Mouse (Mus musculus): ENCODE results near the gene Zfp536. TPM values are rescaled to one million over a fixed set of nuclear protein-coding genes. Genes with fewer than 3 reads are reported as not detected.
"Not testable (repeated sequence)": the region's sequence is repeated elsewhere in the genome, so short reads cannot be mapped to it uniquely, and the experiment has no call there.

The Zfp536 gene
- polyA plus RNA-seq, 1 experiment from 2014 or later, result 2.0 TPM

- Histone ChIP-seq H3K9me3 (no peaks in the 10 kb centered on the region), H3K27me3 (ENCODE audit: insufficient read depth, poor library complexity, severe bottlenecking) (peaks cover 4% of the 10 kb centered on the region; the same call in 1 of the 2 replicates), H3K4me1 (no peaks in the 10 kb centered on the region), H3K27ac (no peak overlapping the region), H3K4me3 (no peak overlapping the region), H3K36me3 (no peaks in the 10 kb centered on the region)
- WGBS, result 70% methylated on average over 7 of the region's 7 CpGs
- no peak for DNase-seq (ENCODE audit: low spot score)
These were observed 56.8 kb downstream of the Zfp536 start for GRCm38 (mm10) chr7:37716626-37717025.

- peaks cover 6% of the 10 kb centered on the region; the same call in 1 of the 2 replicates for H3K4me1 ChIP-seq
- no peak overlapping the region for H3K4me3 ChIP-seq
- no peak for DNase-seq (ENCODE audit: low spot score)
- 89% methylated on average over 9 of the region's 9 CpGs for WGBS
- no peaks in the 10 kb centered on the region for H3K9me3 ChIP-seq
- H3K36me3 ChIP-seq, result no peaks in the 10 kb centered on the region
- H3K27me3 ChIP-seq (ENCODE audit: insufficient read depth, poor library complexity, severe bottlenecking), result no peaks in the 10 kb centered on the region
- no peak overlapping the region for H3K27ac ChIP-seq
These were observed 69.0 kb downstream of the Zfp536 start for GRCm38 (mm10) chr7:37704464-37704863.

- H3K4me3 ChIP-seq; H3K27me3 ChIP-seq (ENCODE audit: insufficient read depth, poor library complexity, severe bottlenecking); H3K27ac ChIP-seq; DNase-seq (ENCODE audit: low spot score); H3K4me1 ChIP-seq; H3K36me3 ChIP-seq; H3K9me3 ChIP-seq: not testable (repeated sequence)
- 85% methylated on average over 3 of the region's 3 CpGs for WGBS
These were observed 76.1 kb downstream of the Zfp536 start for GRCm38 (mm10) chr7:37697378-37697777.

GRCm38 (mm10) chr7:37695066-37695465 is 78.4 kb downstream of the Zfp536 start:
- DNase-seq (ENCODE audit: low spot score), result no peak
- WGBS, result 64% methylated on average over 5 of the region's 5 CpGs
- Histone ChIP-seq H3K27ac (no peak overlapping the region), H3K4me1 (peaks cover 5% of the 10 kb centered on the region; the same call in 1 of the 2 replicates), H3K36me3 (no peaks in the 10 kb centered on the region), H3K9me3 (no peaks in the 10 kb centered on the region), H3K27me3 (ENCODE audit: insufficient read depth, poor library complexity, severe bottlenecking) (peaks cover 10% of the 10 kb centered on the region), H3K4me3 (no peak overlapping the region)

- DNase-seq (ENCODE audit: low spot score), result no peak
- Histone ChIP-seq H3K27ac (no peak overlapping the region), H3K9me3 (no peaks in the 10 kb centered on the region), H3K4me1 (peaks cover 7% of the 10 kb centered on the region; the same call in 1 of the 2 replicates), H3K4me3 (no peak overlapping the region), H3K36me3 (no peaks in the 10 kb centered on the region), H3K27me3 (ENCODE audit: insufficient read depth, poor library complexity, severe bottlenecking) (peaks cover 10% of the 10 kb centered on the region)
- WGBS, result 75% methylated on average over 10 of the region's 10 CpGs
These were observed 82.8 kb downstream of the Zfp536 start for GRCm38 (mm10) chr7:37690606-37691005.

- DNase-seq (ENCODE audit: low spot score), result no peak
- H3K4me1 ChIP-seq, result peaks cover 7% of the 10 kb centered on the region; the same call in 1 of the 2 replicates
- no peaks in the 10 kb centered on the region for H3K36me3 ChIP-seq
- no peak overlapping the region for H3K27ac ChIP-seq
- H3K4me3 ChIP-seq, result no peak overlapping the region
- no peaks in the 10 kb centered on the region for H3K9me3 ChIP-seq
- H3K27me3 ChIP-seq (ENCODE audit: insufficient read depth, poor library complexity, severe bottlenecking), result peaks cover 6% of the 10 kb centered on the region
- 65% methylated on average over 23 of the region's 23 CpGs for WGBS
These were observed 83.7 kb downstream of the Zfp536 start for GRCm38 (mm10) chr7:37689561-37690305.

GRCm38 (mm10) chr7:37689107-37689511 is 84.3 kb downstream of the Zfp536 start:
- Histone ChIP-seq H3K27me3 (ENCODE audit: insufficient read depth, poor library complexity, severe bottlenecking) (peaks cover 6% of the 10 kb centered on the region), H3K4me3 (no peak overlapping the region), H3K9me3 (no peaks in the 10 kb centered on the region), H3K27ac (no peak overlapping the region), H3K36me3 (no peaks in the 10 kb centered on the region), H3K4me1 (peaks cover 7% of the 10 kb centered on the region; the same call in 1 of the 2 replicates)
- 51% methylated on average over 11 of the region's 11 CpGs for WGBS
- DNase-seq (ENCODE audit: low spot score), result no peak

- no peaks in the 10 kb centered on the region for H3K9me3 ChIP-seq
- H3K4me1 ChIP-seq, result peaks cover 7% of the 10 kb centered on the region; the same call in 1 of the 2 replicates
- H3K27me3 ChIP-seq (ENCODE audit: insufficient read depth, poor library complexity, severe bottlenecking), result no peaks in the 10 kb centered on the region
- no peaks in the 10 kb centered on the region for H3K36me3 ChIP-seq
- no peak for DNase-seq (ENCODE audit: low spot score)
- 81% methylated on average over 2 of the region's 2 CpGs for WGBS
- no peak overlapping the region for H3K4me3 ChIP-seq
- H3K27ac ChIP-seq, result no peak overlapping the region
These were observed 87.1 kb downstream of the Zfp536 start for GRCm38 (mm10) chr7:37686366-37686765.

- H3K27me3 ChIP-seq (ENCODE audit: insufficient read depth, poor library complexity, severe bottlenecking), result no peaks in the 10 kb centered on the region
- no peak overlapping the region for H3K27ac ChIP-seq
- 83% methylated on average over 3 of the region's 3 CpGs for WGBS
- H3K4me3 ChIP-seq, result no peak overlapping the region
- H3K9me3 ChIP-seq, result no peaks in the 10 kb centered on the region
- no peaks in the 10 kb centered on the region for H3K36me3 ChIP-seq
- no peak for DNase-seq (ENCODE audit: low spot score)
- H3K4me1 ChIP-seq, result peaks cover 7% of the 10 kb centered on the region; the same call in 1 of the 2 replicates
These were observed 88.2 kb downstream of the Zfp536 start for GRCm38 (mm10) chr7:37685247-37685646.

- Histone ChIP-seq H3K4me3 (no peak overlapping the region), H3K36me3 (no peaks in the 10 kb centered on the region), H3K27me3 (ENCODE audit: insufficient read depth, poor library complexity, severe bottlenecking) (no peaks in the 10 kb centered on the region), H3K9me3 (no peaks in the 10 kb centered on the region), H3K4me1 (no peaks in the 10 kb centered on the region), H3K27ac (no peak overlapping the region)
- DNase-seq (ENCODE audit: low spot score), result no peak
- 68% methylated on average over 3 of the region's 3 CpGs for WGBS
These were observed 92.1 kb downstream of the Zfp536 start for GRCm38 (mm10) chr7:37681335-37681734.

GRCm38 (mm10) chr7:37663676-37664365 is 109.6 kb downstream of the Zfp536 start:
- Histone ChIP-seq H3K36me3 (no peaks in the 10 kb centered on the region), H3K27ac (no peak overlapping the region), H3K4me3 (no peak overlapping the region), H3K9me3 (no peaks in the 10 kb centered on the region), H3K27me3 (ENCODE audit: insufficient read depth, poor library complexity, severe bottlenecking) (no peaks in the 10 kb centered on the region), H3K4me1 (no peaks in the 10 kb centered on the region)
- WGBS, result 83% methylated on average over 7 of the region's 7 CpGs
- DNase-seq (ENCODE audit: low spot score), result no peak

GRCm38 (mm10) chr7:37648671-37649070 is 124.8 kb downstream of the Zfp536 start:
- no peaks in the 10 kb centered on the region for H3K36me3 ChIP-seq
- no peak for DNase-seq (ENCODE audit: low spot score)
- H3K27me3 ChIP-seq (ENCODE audit: insufficient read depth, poor library complexity, severe bottlenecking), result no peaks in the 10 kb centered on the region
- no peak overlapping the region for H3K4me3 ChIP-seq
- H3K9me3 ChIP-seq, result no peaks in the 10 kb centered on the region
- H3K27ac ChIP-seq, result no peak overlapping the region
- H3K4me1 ChIP-seq, result 0 out of 2 replicates have a peak, but pooled peaks cover 4% of the 10 kb centered on the region
- 79% methylated on average over 11 of the region's 11 CpGs for WGBS

GRCm38 (mm10) chr7:37647917-37648615 is 125.4 kb downstream of the Zfp536 start:
- Histone ChIP-seq H3K4me3 (no peak overlapping the region), H3K9me3 (no peaks in the 10 kb centered on the region), H3K27me3 (ENCODE audit: insufficient read depth, poor library complexity, severe bottlenecking) (no peaks in the 10 kb centered on the region), H3K27ac (no peak overlapping the region), H3K36me3 (no peaks in the 10 kb centered on the region), H3K4me1 (0 out of 2 replicates have a peak, but pooled peaks cover 4% of the 10 kb centered on the region)
- DNase-seq (ENCODE audit: low spot score), result peak; percentile 70
- 80% methylated on average over 21 of the region's 21 CpGs for WGBS

Data from heart, embryonic 10.5 days (tissue).